Mouse (Mus musculus) megakaryocyte, embryonic 14.5 days (primary cell): Measurements from ENCODE around the gene Cyp2u1.

Source experiments
- FLI1 ChIP-seq: IDR thresholded peaks from 2 replicates; pipeline ENCODE4 v1.6.1; 2012; ENCODE audit warnings: low read length, inconsistent platforms, mixed read lengths
- GATA1 ChIP-seq: IDR thresholded peaks from 3 replicates; pipeline ENCODE4 v1.6.1; 2012; ENCODE audit warnings: mixed read lengths, low read length, inconsistent platforms, borderline replicate concordance

- TF ChIP-seq GATA1: no peak
- no peak for TF ChIP-seq FLI1
Measured at GRCm38 (mm10) chr3:131265516-131265915, 37.5 kb downstream of the Cyp2u1 start.
